Mouse (Mus musculus): ENCODE measurements around the gene Chst7.

GRCm38 (mm10) chrX:20070196-20070595 lies 10.8 kb downstream of the Chst7 start:
- TF ChIP-seq CTCF (IDR thresholded peaks at IDR 0.05; ENCODE audit: control insufficient read depth, insufficient read depth, insufficient read length) (no peak), MAX (IDR thresholded peaks at IDR 0.05) (no peak), CEBPB (IDR thresholded peaks at IDR 0.05; ENCODE audit: low read depth) (no peak)
